Mouse (Mus musculus) embryonic facial prominence, embryonic 12.5 days (tissue): ENCODE measurements around the gene Slc47a1. TPM values are rescaled to one million over a fixed set of nuclear protein-coding genes. Genes with fewer than 3 reads are reported as not detected.
A peak's percentile ranks its signal among the peaks of the same experiment; 100 is the strongest.

Experiments
- ATAC-seq: fragments of 200-750 bp; cut with Nextera tagmentation; 2 replicates; pipeline ENCODE4 v1.8.0; 2017; ENCODE audit not compliant: insufficient number of reproducible peaks, insufficient read depth, low FRiP score, low TSS enrichment
- H3K27ac ChIP-seq: fragments of 300-500 bp; sonication (generic); 2 replicates; pipeline ENCODE4 v1.5.1; 2016; ENCODE audit warnings: mild to moderate bottlenecking
- H3K27me3 ChIP-seq: fragments of 300-500 bp; sonication (generic); 2 replicates; pipeline ENCODE4 v1.6.1; 2016; ENCODE audit warnings: mild to moderate bottlenecking, moderate library complexity
- H3K36me3 ChIP-seq: fragments of 300-500 bp; sonication (generic); 2 replicates; pipeline ENCODE4 v1.6.1; 2016; ENCODE audit warnings: mild to moderate bottlenecking
- H3K4me1 ChIP-seq: fragments of 300-500 bp; sonication (generic); 2 replicates; pipeline ENCODE4 v1.6.1; 2016
- H3K4me2 ChIP-seq: fragments of 300-500 bp; sonication (generic); replicated peaks from 2 replicates; pipeline ENCODE4 v1.6.1; 2016; ENCODE audit warnings: mild to moderate bottlenecking, moderate library complexity
- H3K4me3 ChIP-seq: fragments of 300-500 bp; sonication (generic); 2 replicates; pipeline ENCODE4 v1.5.1; 2016; ENCODE audit warnings: mild to moderate bottlenecking
- H3K9ac ChIP-seq: fragments of 300-500 bp; sonication (generic); 2 replicates; pipeline ENCODE4 v1.6.1; 2016; ENCODE audit warnings: mild to moderate bottlenecking, moderate library complexity
- H3K9me3 ChIP-seq: fragments of 300-500 bp; sonication (generic); 2 replicates; pipeline ENCODE4 v1.6.1; 2016; ENCODE audit warnings: mild to moderate bottlenecking, moderate library complexity
- WGBS: fragments of 180-500 bp; shearing (Covaris S2); methylation state at CpG from one replicate; pipeline ENCODE4 v1.1.7; 2016; 5-methylcytosine and 5-hydroxymethylcytosine counted together
- polyA plus RNA-seq: library from polyadenylated mRNA; unstranded; fragments of >200 nt; fragmentation: Nextera tagmentation; extraction: Ambion mirVana; gene quantifications from 2 replicates; pipeline ENCODE4 v1.2.1, GENCODE M21; 2016

Slc47a1 gene
- polyA plus RNA-seq, 1 experiment from 2014 or later = 0.10 TPM

GRCm38 (mm10) chr11:61346133-61346532, 32.0 kb downstream of the Slc47a1 start:
- Histone ChIP-seq H3K4me3 (no peak overlapping the region), H3K27me3 (peaks cover 43% of the 10 kb centered on the region), H3K27ac (no peak overlapping the region), H3K36me3 (no peaks in the 10 kb centered on the region), H3K9me3 (no peaks in the 10 kb centered on the region), H3K4me1 (peaks cover 12% of the 10 kb centered on the region; the same call in 1 of the 2 replicates), H3K9ac (no peak overlapping the region), H3K4me2 (no peak overlapping the region)
- ATAC-seq = no peak
- WGBS = 56% methylated on average over 8 of the region's 8 CpGs

GRCm38 (mm10) chr11:61342505-61343420, 35.4 kb downstream of the Slc47a1 start, which contains the start of gene Slc47a2:
Gene Slc47a2, minus strand, starts transcription at chr11:61342860.
- peak within 1 kb of the TSS; percentile 39 for H3K9ac ChIP-seq
- WGBS = 3% methylated on average over 61 of the region's 61 CpGs
- H3K36me3 ChIP-seq = no peaks in the 10 kb centered on the region
- peaks cover 12% of the 10 kb centered on the region; the same call in 1 of the 2 replicates for H3K4me1 ChIP-seq
- H3K9me3 ChIP-seq = no peaks in the 10 kb centered on the region
- peak within 1 kb of the TSS; percentile 35 for H3K4me3 ChIP-seq
- peaks cover 49% of the 10 kb centered on the region for H3K27me3 ChIP-seq
- 0 out of 2 replicates have a peak, but pooled peaks have one; percentile 28 for ATAC-seq
- H3K4me2 ChIP-seq = peak within 1 kb of the TSS; percentile 64
- no peak within 1 kb of the TSS for H3K27ac ChIP-seq

- H3K9ac ChIP-seq = no peak overlapping the region
- H3K4me1 ChIP-seq = peaks cover 12% of the 10 kb centered on the region; the same call in 1 of the 2 replicates
- peaks cover 49% of the 10 kb centered on the region for H3K27me3 ChIP-seq
- H3K27ac ChIP-seq = no peak overlapping the region
- 18% methylated on average over 10 of the region's 10 CpGs for WGBS
- H3K9me3 ChIP-seq = no peaks in the 10 kb centered on the region
- peak overlapping the region; percentile 64 for H3K4me2 ChIP-seq
- H3K4me3 ChIP-seq = peak overlapping the region; percentile 35
- ATAC-seq = no peak
- H3K36me3 ChIP-seq = no peaks in the 10 kb centered on the region
These were observed 36.2 kb downstream of the Slc47a1 start for GRCm38 (mm10) chr11:61341971-61342370.

DNA sequence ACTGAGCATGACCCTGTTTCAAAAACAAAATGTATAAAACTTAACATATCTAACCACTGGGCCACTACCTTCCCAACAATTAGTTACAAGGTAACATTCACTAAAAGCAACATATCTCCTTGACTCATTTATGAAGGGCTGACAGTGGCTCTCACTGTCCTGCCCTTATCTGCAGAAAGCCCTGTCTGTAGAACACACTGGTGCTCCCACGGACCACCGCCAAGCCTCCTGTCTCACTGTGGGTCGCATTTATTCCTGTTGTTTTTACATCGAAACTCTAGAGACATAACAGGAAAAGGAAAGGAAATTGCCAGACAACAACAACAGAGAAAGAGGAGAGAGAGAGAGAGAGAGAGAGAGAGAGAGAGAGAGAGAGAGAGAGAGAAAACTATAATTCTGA, 36.9 kb downstream of the Slc47a1 start:
- no peak overlapping the region for H3K9ac ChIP-seq
- H3K4me1 ChIP-seq = peaks cover 12% of the 10 kb centered on the region; the same call in 1 of the 2 replicates
- no peaks in the 10 kb centered on the region for H3K36me3 ChIP-seq
- no peak overlapping the region for H3K4me2 ChIP-seq
- WGBS = 74% methylated on average over 4 of the region's 4 CpGs
- H3K9me3 ChIP-seq = no peaks in the 10 kb centered on the region
- ATAC-seq = no peak
- no peak overlapping the region for H3K4me3 ChIP-seq
- H3K27me3 ChIP-seq = peaks cover 49% of the 10 kb centered on the region
- H3K27ac ChIP-seq = no peak overlapping the region

GRCm38 (mm10) chr11:61340374-61340773, 37.8 kb downstream of the Slc47a1 start:
- no peaks in the 10 kb centered on the region for H3K36me3 ChIP-seq
- no peaks in the 10 kb centered on the region for H3K9me3 ChIP-seq
- no peak overlapping the region for H3K4me3 ChIP-seq
- WGBS = 78% methylated on average over 4 of the region's 4 CpGs
- H3K27me3 ChIP-seq = peaks cover 40% of the 10 kb centered on the region
- no peak overlapping the region for H3K27ac ChIP-seq
- no peak overlapping the region for H3K9ac ChIP-seq
- H3K4me2 ChIP-seq = no peak overlapping the region
- H3K4me1 ChIP-seq = peaks cover 12% of the 10 kb centered on the region; the same call in 1 of the 2 replicates
- no peak for ATAC-seq

GRCm38 (mm10) chr11:61337586-61337985, 40.6 kb downstream of the Slc47a1 start:
- Histone ChIP-seq H3K27me3 (peaks cover 21% of the 10 kb centered on the region), H3K4me3 (no peak overlapping the region), H3K9me3 (no peaks in the 10 kb centered on the region), H3K9ac (no peak overlapping the region), H3K36me3 (no peaks in the 10 kb centered on the region), H3K27ac (no peak overlapping the region), H3K4me2 (no peak overlapping the region), H3K4me1 (peaks cover 9% of the 10 kb centered on the region; the same call in 1 of the 2 replicates)
- no peak for ATAC-seq
- 79% methylated on average over 10 of the region's 10 CpGs for WGBS

- H3K27ac ChIP-seq = no peak overlapping the region
- 74% methylated on average over 10 of the region's 10 CpGs for WGBS
- no peaks in the 10 kb centered on the region for H3K27me3 ChIP-seq
- ATAC-seq = no peak
- no peak overlapping the region for H3K4me3 ChIP-seq
- H3K9ac ChIP-seq = no peak overlapping the region
- no peaks in the 10 kb centered on the region for H3K9me3 ChIP-seq
- H3K4me2 ChIP-seq = no peak overlapping the region
- no peaks in the 10 kb centered on the region for H3K36me3 ChIP-seq
- H3K4me1 ChIP-seq = peaks cover 8% of the 10 kb centered on the region; the same call in 1 of the 2 replicates
These were observed 57.0 kb downstream of the Slc47a1 start for GRCm38 (mm10) chr11:61320904-61321687.

DNA sequence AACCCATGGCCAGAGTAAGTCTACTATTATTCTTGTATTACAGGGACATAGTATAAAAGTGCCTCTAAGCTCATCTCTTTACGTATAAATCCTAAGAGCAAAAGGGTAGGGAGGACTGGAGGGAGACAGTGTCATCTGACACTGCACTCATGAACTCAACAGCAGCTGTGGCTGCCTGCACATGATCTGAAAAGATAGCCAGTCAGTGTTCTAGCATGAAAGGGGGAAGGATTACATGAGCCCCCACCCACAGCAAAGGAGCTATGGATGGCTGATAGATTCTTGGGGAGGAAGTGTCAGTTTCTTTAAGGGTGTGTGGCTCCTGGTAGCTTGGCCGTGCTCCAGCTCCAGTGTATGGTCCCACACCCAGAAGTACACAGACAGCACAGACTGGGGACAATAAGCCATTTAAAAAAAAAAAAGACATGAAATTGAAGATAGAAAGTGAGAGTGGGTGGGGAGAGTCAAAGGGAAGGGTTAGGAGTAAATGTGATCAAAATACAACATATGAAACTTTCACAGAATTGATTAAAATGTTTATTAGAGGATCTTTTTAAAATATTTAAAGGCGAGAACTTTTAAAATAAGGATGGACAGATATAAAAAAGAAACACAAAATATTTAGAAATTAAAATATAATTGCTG, 58.1 kb downstream of the Slc47a1 start:
- H3K4me3 ChIP-seq = no peak overlapping the region
- H3K27me3 ChIP-seq = no peaks in the 10 kb centered on the region
- no peak overlapping the region for H3K9ac ChIP-seq
- H3K9me3 ChIP-seq = no peaks in the 10 kb centered on the region
- H3K36me3 ChIP-seq = no peaks in the 10 kb centered on the region
- 63% methylated on average over 3 of the region's 3 CpGs for WGBS
- peaks cover 8% of the 10 kb centered on the region; the same call in 1 of the 2 replicates for H3K4me1 ChIP-seq
- H3K27ac ChIP-seq = no peak overlapping the region
- ATAC-seq = no peak
- no peak overlapping the region for H3K4me2 ChIP-seq

GRCm38 (mm10) chr11:61319233-61319922, 58.8 kb downstream of the Slc47a1 start:
- no peak overlapping the region for H3K4me2 ChIP-seq
- H3K9me3 ChIP-seq = no peaks in the 10 kb centered on the region
- no peak overlapping the region for H3K4me3 ChIP-seq
- no peaks in the 10 kb centered on the region for H3K36me3 ChIP-seq
- ATAC-seq = no peak
- WGBS = 58% methylated on average over 12 of the region's 12 CpGs
- no peak overlapping the region for H3K9ac ChIP-seq
- no peaks in the 10 kb centered on the region for H3K27me3 ChIP-seq
- H3K4me1 ChIP-seq = peaks cover 8% of the 10 kb centered on the region; the same call in 1 of the 2 replicates
- H3K27ac ChIP-seq = no peak overlapping the region

- peaks cover 8% of the 10 kb centered on the region; the same call in 1 of the 2 replicates for H3K4me1 ChIP-seq
- H3K9ac ChIP-seq = no peak overlapping the region
- WGBS = 64% methylated on average over 2 of the region's 2 CpGs
- ATAC-seq = no peak
- no peak overlapping the region for H3K4me3 ChIP-seq
- H3K27me3 ChIP-seq = no peaks in the 10 kb centered on the region
- H3K4me2 ChIP-seq = no peak overlapping the region
- no peak overlapping the region for H3K27ac ChIP-seq
- no peaks in the 10 kb centered on the region for H3K36me3 ChIP-seq
- H3K9me3 ChIP-seq = no peaks in the 10 kb centered on the region
These were observed 61.3 kb downstream of the Slc47a1 start for GRCm38 (mm10) chr11:61316864-61317263.

DNA sequence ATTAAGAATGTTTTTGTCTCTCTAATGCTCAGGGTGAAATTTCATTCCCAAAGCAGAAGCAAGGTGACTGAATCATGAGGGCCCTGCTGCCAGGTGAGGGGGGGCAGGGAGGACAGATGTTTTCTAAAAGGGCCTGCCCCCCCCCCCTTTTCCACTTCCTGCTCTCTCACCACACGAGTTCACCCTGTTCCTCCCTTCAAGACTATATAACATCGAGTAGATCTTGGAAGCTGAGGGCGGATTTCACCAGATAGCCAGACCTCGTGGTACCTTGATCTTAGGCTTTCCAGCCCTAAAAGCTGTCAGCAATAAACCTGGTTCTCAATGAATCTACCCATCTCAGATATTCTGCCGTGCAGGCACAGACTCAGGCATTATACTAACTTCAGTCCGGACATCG, 67.8 kb downstream of the Slc47a1 start:
- no peak overlapping the region for H3K4me2 ChIP-seq
- H3K36me3 ChIP-seq = no peaks in the 10 kb centered on the region
- H3K27me3 ChIP-seq = no peaks in the 10 kb centered on the region; the same call in 1 of the 2 replicates
- H3K4me3 ChIP-seq = no peak overlapping the region
- no peaks in the 10 kb centered on the region for H3K4me1 ChIP-seq
- H3K27ac ChIP-seq = no peak overlapping the region
- WGBS = 63% methylated on average over 7 of the region's 7 CpGs
- ATAC-seq = no peak
- no peak overlapping the region for H3K9ac ChIP-seq
- 0 out of 2 replicates have a peak, but pooled peaks cover 4% of the 10 kb centered on the region for H3K9me3 ChIP-seq
